Mouse (Mus musculus) E14TG2a.4 (cell line): ENCODE results near the gene Gm815.

Experiments
- CTCF ChIP-seq: conservative IDR thresholded peaks from 2 replicates; pipeline ENCODE4 v1.5.1; 2014; ENCODE audit warnings: low read length
- NANOG ChIP-seq: IDR thresholded peaks from 2 replicates; pipeline ENCODE4 v1.6.1; 2014; ENCODE audit warnings: borderline replicate concordance, low read length, mixed read lengths

GRCm38 (mm10) chr19:26843896-26844295 lies 41.8 kb upstream of the Gm815 start:
- TF ChIP-seq CTCF (no peak), NANOG (no peak)
